In genomic region chr4:22357931-22358300, GRCm38 (mm10) we compare ENCODE assay signal across 8 mouse cellular contexts. TPM values are rescaled to one million over a fixed set of nuclear protein-coding genes. Genes with fewer than 3 reads are reported as not detected.
DNase-seq lines count a peak whose midpoint lies in the region; ATAC-seq and TF ChIP-seq lines count a peak whose summit lies in the region.

No protein-coding gene starts in this region.

- H3K36me3 ChIP-seq in hindbrain, embryonic 16.5 days (ENCODE audit: control insufficient read depth, insufficient read depth, low read length), result no peaks in the 10 kb centered on the region

- TF ChIP-seq CTCF in left cerebral cortex, adult 2 months (IDR thresholded peaks at IDR 0.05), result no peak

- peaks cover 3% of the 10 kb centered on the region; the same call in 1 of the 2 replicates for H3K9me3 ChIP-seq in hindbrain, embryonic 16.5 days (ENCODE audit: control insufficient read depth, low read length)

- H3K9ac ChIP-seq in hindbrain, embryonic 16.5 days (ENCODE audit: low read depth, low read length), result peak overlapping the region; percentile 76

- ATAC-seq in hindbrain, embryonic 16.5 days, result peak; percentile 52
- ATAC-seq in monocyte, adult 5-6 weeks (replicated peaks; ENCODE audit: insufficient number of reproducible peaks, low FRiP score, low TSS enrichment, poor library complexity, severe bottlenecking), result peak; percentile 24

- intact Hi-C loops in left cerebral cortex, adult 2 months (cut with DNase I), result loop anchor here (1.0 to 10.0 kb wide), 3 partner anchors 119 to 343 kb away; no protein-coding TSS in a partner anchor
- intact Hi-C loops in left cerebral cortex, postnatal 14 days (cut with DNase I), result no loop called here

- 6% methylated on average over 10 of the region's 10 CpGs for WGBS in hindbrain, embryonic 16.5 days

- DNase-seq in left cerebral cortex, adult 2 months (ENCODE audit: extremely low spot score in 1 of 2, low spot score in 2 of 2), result no peak
- no peak for DNase-seq in left cerebral cortex, postnatal 14 days (ENCODE audit: low spot score in 2 of 2)
- peak; percentile 40 for DNase-seq in c-Kit-positive CD71-positive TER-119-positive erythroid progenitor cells, embryonic 14.5 days (ENCODE audit: low spot score)
- no peak for DNase-seq in cerebellum, adult 11-12 months
- DNase-seq in right cerebral cortex, adult 18-20 months, result no peak
- DNase-seq in kidney, adult 11 months, result no peak

- H3K4me1 ChIP-seq in hindbrain, embryonic 16.5 days (ENCODE audit: control insufficient read depth, insufficient read depth, low read depth, low read length), result peaks cover 8% of the 10 kb centered on the region

- peak overlapping the region; percentile 99 for H3K27ac ChIP-seq in left cerebral cortex, adult 2 months
- peak overlapping the region; percentile 87 for H3K27ac ChIP-seq in hindbrain, embryonic 16.5 days (ENCODE audit: low read depth, low read length)

- H3K27me3 ChIP-seq in hindbrain, embryonic 16.5 days (replicated peaks; ENCODE audit: control insufficient read depth, insufficient read depth, low read length), result no peaks in the 10 kb centered on the region

- H3K4me2 ChIP-seq in hindbrain, embryonic 16.5 days (ENCODE audit: low read length), result peak overlapping the region; percentile 74

- peak overlapping the region; percentile 72 for H3K4me3 ChIP-seq in left cerebral cortex, adult 2 months
- H3K4me3 ChIP-seq in hindbrain, embryonic 16.5 days (ENCODE audit: low read length), result peak overlapping the region; percentile 60

RNA-seq across cellular contexts. Expression of gene Fbxl4, which starts 0.6 kb away (rescaled TPM):
- 10 to 100 TPM; 15.2 to 17.6 TPM for total RNA-seq in left cerebral cortex, adult 2 months (2021)
- 10 to 100 TPM; 13.4 to 13.6 TPM for total RNA-seq in left cerebral cortex, postnatal 14 days (2021)
- 17.9 and 19.3 TPM in 2 replicates for polyA plus RNA-seq in hindbrain, embryonic 16.5 days (2015; fragmentation: Nextera tagmentation; extraction: Ambion mirVana)
- 9.5 to 12.8 TPM (median 11.2 TPM) in 3 replicates for total RNA-seq in monocyte, adult 5-6 weeks (2017)
